ENCODE assay signal across 10 mouse cellular contexts in genomic region chr19:33102008-33102782, GRCm38 (mm10).
DNase-seq lines count a peak whose midpoint lies in the region; ATAC-seq and TF ChIP-seq lines count a peak whose summit lies in the region.
"Had no signal": no experiment of that assay in that cellular context is flagged by ENCODE, and none has a peak within 500 bp of the region (broad histone marks: within the 10 kb centered on the region; RNA-seq: fewer than 3 reads in every experiment).

No protein-coding gene starts in this region.

- no peak overlapping the region for H3K4me2 ChIP-seq in lung, embryonic 16.5 days (ENCODE audit: low read depth, low read length)
- 0 out of 2 replicates have a peak overlapping the region, but pooled peaks have one; percentile 0 for H3K4me2 ChIP-seq in hindbrain, embryonic 15.5 days
- peak overlapping the region; percentile 81 for H3K4me2 ChIP-seq in myocyte (ENCODE audit: low read depth)
- H3K4me2 ChIP-seq: neural tube, embryonic 12.5 days had no signal

- H3K79me2 ChIP-seq in myocyte (ENCODE audit: control insufficient read depth, insufficient read depth), result no peaks in the 10 kb centered on the region

- no peak for TF ChIP-seq POLR2A in lung, adult 2 months (IDR thresholded peaks at IDR 0.05; ENCODE audit: borderline replicate concordance, extremely low read depth, low read depth, low read length)
- no peak for TF ChIP-seq POLR2A in myocyte (IDR thresholded peaks at IDR 0.05; ENCODE audit: insufficient read length, low read depth)

- 54% methylated on average over 7 of the region's 7 CpGs for WGBS in lung, embryonic 16.5 days
- WGBS in lung, adult 2 months, result 55% methylated on average over 7 of the region's 7 CpGs
- WGBS in hindbrain, embryonic 15.5 days, result 58% methylated on average over 7 of the region's 7 CpGs

- no peaks in the 10 kb centered on the region for H3K27me3 ChIP-seq in lung, embryonic 16.5 days (ENCODE audit: control insufficient read depth, insufficient read depth, low read depth, low read length)
- H3K27me3 ChIP-seq in hindbrain, embryonic 15.5 days, result no peaks in the 10 kb centered on the region
- H3K27me3 ChIP-seq in myocyte (ENCODE audit: control insufficient read depth, insufficient read depth, insufficient read length), result no peaks in the 10 kb centered on the region
- H3K27me3 ChIP-seq: neural tube, embryonic 12.5 days had no signal

- H3ac ChIP-seq in myocyte (ENCODE audit: control insufficient read depth, insufficient read length), result no peak overlapping the region

- no peak for TF ChIP-seq CTCF in lung, adult 2 months (IDR thresholded peaks at IDR 0.05; ENCODE audit: insufficient read depth, low read length)

- peak; percentile 59 for ATAC-seq in lung, embryonic 16.5 days (ENCODE audit: low read depth)
- peak; percentile 53 for ATAC-seq in activated CD4-positive, CD25-positive, alpha-beta regulatory T cell, adult 4 months
- ATAC-seq in hindbrain, embryonic 15.5 days (ENCODE audit: low FRiP score, low read depth), result peak; percentile 74

- H3K36me3 ChIP-seq in lung, embryonic 16.5 days (ENCODE audit: control insufficient read depth, insufficient read depth, low read length), result no peaks in the 10 kb centered on the region
- H3K36me3 ChIP-seq in hindbrain, embryonic 15.5 days, result no peaks in the 10 kb centered on the region
- no peaks in the 10 kb centered on the region for H3K36me3 ChIP-seq in myocyte (ENCODE audit: control insufficient read depth, insufficient read depth)
- H3K36me3 ChIP-seq: neural tube, embryonic 12.5 days had no signal

- peaks cover 11% of the 10 kb centered on the region for H3K4me1 ChIP-seq in lung, embryonic 16.5 days (replicated peaks; ENCODE audit: control insufficient read depth, insufficient read depth, low read length)
- no peaks in the 10 kb centered on the region; the same call in 1 of the 2 replicates for H3K4me1 ChIP-seq in lung, adult 2 months (ENCODE audit: control insufficient read depth, insufficient read depth, low read length)
- peaks cover 12% of the 10 kb centered on the region; the same call in 1 of the 2 replicates for H3K4me1 ChIP-seq in hindbrain, embryonic 15.5 days (replicated peaks)

- H3K27ac ChIP-seq in lung, embryonic 16.5 days (ENCODE audit: low read length), result peak overlapping the region; percentile 25; the same call in 1 of the 2 replicates
- peak overlapping the region; percentile 12; the same call in 1 of the 2 replicates for H3K27ac ChIP-seq in hindbrain, embryonic 15.5 days (replicated peaks)
- H3K27ac ChIP-seq: neural tube, embryonic 12.5 days had no signal

- DNase-seq in lung, adult 2 months, result no peak
- no peak for DNase-seq in urinary bladder, adult 18-20 months (ENCODE audit: low spot score in 2 of 2)
- DNase-seq in cerebellum, postnatal 25 days, result no peak
- DNase-seq: cerebellum, adult 9-10 months; kidney, adult 11 months had no signal

- H3K9me3 ChIP-seq in lung, embryonic 16.5 days (ENCODE audit: control insufficient read depth, low read length), result no peaks in the 10 kb centered on the region
- no peaks in the 10 kb centered on the region for H3K9me3 ChIP-seq in hindbrain, embryonic 15.5 days
- H3K9me3 ChIP-seq: neural tube, embryonic 12.5 days had no signal

- no peak overlapping the region for H3K9ac ChIP-seq in lung, embryonic 16.5 days (ENCODE audit: low read length)
- no peak overlapping the region for H3K9ac ChIP-seq in hindbrain, embryonic 15.5 days
- H3K9ac ChIP-seq: neural tube, embryonic 12.5 days had no signal

- H3K4me3 ChIP-seq in lung, embryonic 16.5 days (ENCODE audit: low read length), result no peak overlapping the region
- no peak overlapping the region for H3K4me3 ChIP-seq in lung, adult 2 months (replicated peaks; ENCODE audit: extremely low read depth, low read depth, low read length)
- no peak overlapping the region for H3K4me3 ChIP-seq in hindbrain, embryonic 15.5 days
- no peak overlapping the region for H3K4me3 ChIP-seq in myocyte
- H3K4me3 ChIP-seq: neural tube, embryonic 12.5 days had no signal

TF ChIP-seq in myocyte, 11 proteins besides CTCF, POLR2A, EP300 and RAD21:
- 0 out of 2 replicates have a peak, but pooled peaks have one; percentile 41 for TF ChIP-seq CEBPB (IDR thresholded peaks at IDR 0.05; ENCODE audit: insufficient read depth, poor library complexity, severe bottlenecking)
- TF ChIP-seq TCF3 (IDR thresholded peaks at IDR 0.05; ENCODE audit: insufficient read length, low read depth), result no peak
- TF ChIP-seq MYOG (IDR thresholded peaks at IDR 0.05; ENCODE audit: control insufficient read depth in 1 of 3, insufficient read depth in 1 of 3, insufficient read length in 2 of 3, low read depth in 2 of 3), result no peak
TF ChIP-seq in myocyte: peak in this region for 1.
